Mouse (Mus musculus): ENCODE measurements around the gene Tas2r138.
A peak's percentile ranks its signal among the peaks of the same experiment; 100 is the strongest.
"Not testable (repeated sequence)": the region's sequence is repeated elsewhere in the genome, so short reads cannot be mapped to it uniquely, and the experiment has no call there.

Tas2r138 gene

DNA sequence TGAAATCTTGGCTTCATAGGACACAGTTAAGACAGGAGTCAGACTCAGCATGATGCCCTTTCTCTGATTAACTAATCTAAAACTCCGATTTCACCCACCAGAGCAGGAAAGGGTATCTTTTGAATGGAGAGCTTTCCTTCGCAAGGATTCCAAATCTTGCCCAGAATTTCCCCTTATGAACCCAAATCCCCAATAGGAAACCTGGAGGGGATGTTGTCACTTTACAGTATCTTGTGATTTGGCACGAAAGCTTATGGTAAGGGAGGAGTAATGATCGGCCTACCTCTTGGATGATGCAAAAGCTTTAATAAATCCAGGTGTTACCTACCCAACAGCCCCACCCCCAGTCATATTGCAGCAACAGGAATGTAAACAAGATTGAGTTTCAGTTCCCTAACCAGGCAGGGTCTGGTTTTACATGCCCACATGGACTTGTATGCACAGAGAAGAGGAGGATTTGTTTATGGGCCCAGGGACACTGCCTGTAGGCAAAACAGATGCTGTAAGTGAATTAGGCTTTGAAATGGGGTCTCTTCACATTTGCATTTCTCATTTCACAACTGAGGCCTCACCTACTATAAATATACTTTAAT, at the start of gene Tas2r138:
TSS of gene Tas2r138 (minus strand) at position 51 of the 593 bp plus-strand sequence.
- DNase-seq (ENCODE audit: low spot score) = no peak

- DNase-seq (ENCODE audit: low spot score) = no peak
These were observed 47.8 kb upstream of the Tas2r138 start for GRCm38 (mm10) chr6:40660930-40661329.

DNA sequence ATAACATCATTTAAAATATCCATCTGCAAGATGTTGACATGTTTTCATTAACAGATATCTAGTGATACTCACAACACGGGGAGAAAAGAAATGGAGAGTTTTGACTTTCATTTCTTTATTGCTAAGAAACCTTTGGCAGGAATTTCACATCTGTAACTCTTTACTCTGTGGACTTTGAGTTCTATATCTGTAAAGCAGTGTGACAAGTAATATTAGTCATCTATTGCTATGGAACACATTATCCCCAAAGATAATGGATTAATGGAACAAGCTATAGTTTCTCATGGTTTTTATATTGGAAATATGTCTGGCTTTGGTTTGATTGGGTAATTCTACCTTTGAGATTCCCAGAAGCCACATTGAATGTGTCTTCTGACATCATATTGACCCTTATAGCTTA, 37.8 kb upstream of the Tas2r138 start:
- DNase-seq (ENCODE audit: low spot score) = no peak

DNA sequence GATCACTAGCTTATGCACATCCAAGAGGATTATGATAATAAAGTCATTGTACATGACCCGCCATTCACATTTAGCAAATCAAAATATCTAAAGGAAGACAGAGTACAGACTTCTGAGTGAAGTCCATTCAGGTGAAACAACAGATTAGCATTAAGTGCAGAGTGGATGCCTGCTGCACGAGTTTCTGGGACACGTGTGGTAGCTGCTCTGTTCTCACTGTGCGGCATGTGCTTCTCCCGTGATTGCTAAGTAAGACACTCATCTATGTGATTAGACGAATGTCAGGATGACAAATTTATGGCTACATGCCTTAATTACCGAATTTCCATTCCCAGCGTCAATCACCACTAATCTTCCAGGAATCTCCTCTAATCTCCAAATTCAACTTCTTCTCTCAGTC, 32.6 kb upstream of the Tas2r138 start:
- no peak for DNase-seq (ENCODE audit: low spot score)

GRCm38 (mm10) chr6:40640710-40641538, 27.8 kb upstream of the Tas2r138 start:
- DNase-seq (ENCODE audit: low spot score) = no peak

- DNase-seq (ENCODE audit: low spot score) = no peak
These were observed 24.6 kb upstream of the Tas2r138 start for GRCm38 (mm10) chr6:40637755-40638154.

DNA sequence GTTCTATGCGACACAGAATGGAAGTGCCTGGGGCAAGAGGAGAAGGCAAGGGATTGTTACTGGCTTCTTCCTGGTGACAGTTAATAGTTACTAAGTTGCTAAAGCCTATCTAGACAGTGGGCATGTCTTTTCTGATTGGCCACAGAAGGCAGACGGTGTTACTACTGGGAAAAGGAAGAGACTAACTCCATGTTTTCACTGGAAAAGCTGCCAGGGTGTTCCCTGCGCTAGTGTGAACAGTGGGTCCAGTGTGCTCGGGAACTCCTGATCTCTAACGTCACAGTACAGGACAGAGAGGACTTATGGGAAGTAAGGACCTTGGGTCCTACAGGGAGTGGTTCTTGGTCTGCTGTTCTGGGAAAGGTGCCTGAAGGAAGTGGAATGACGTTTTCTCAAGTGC, 22.4 kb upstream of the Tas2r138 start:
- no peak for DNase-seq (ENCODE audit: low spot score)

- DNase-seq (ENCODE audit: low spot score) = no peak
These were observed 21.5 kb upstream of the Tas2r138 start for GRCm38 (mm10) chr6:40634640-40635071.

DNA sequence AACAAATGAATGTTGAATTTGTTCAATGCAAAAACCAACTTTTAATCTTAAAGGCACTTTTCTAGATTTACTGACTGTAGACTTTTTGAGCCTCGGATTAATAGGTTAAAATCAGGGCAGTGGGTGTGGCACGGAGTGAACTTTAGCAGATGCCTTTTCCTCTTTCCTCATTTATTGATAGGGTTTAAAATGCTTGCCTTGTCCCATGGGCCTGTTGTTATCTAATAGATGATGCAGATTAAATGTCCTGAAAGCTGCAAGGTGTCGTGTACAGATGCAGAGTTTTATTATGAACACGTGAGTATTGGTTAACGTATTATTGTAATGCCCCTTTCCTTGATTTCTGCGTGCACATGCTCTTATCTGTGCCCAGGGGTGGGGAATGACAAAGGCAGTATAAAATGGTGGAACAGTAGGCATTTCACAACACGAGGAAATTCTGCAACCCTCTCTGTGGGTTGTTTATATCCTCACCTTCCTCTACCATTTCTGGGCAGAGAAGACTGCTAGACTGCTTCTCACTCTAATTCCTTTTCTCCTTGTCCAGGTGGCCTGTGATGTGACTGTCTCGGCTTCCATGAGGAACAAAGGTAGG, 15.4 kb upstream of the Tas2r138 start, which contains the start of gene Mgam:
TSS of gene Mgam (plus strand) at position 426 of the 595 bp plus-strand sequence.
- DNase-seq (ENCODE audit: low spot score) = no peak

DNA sequence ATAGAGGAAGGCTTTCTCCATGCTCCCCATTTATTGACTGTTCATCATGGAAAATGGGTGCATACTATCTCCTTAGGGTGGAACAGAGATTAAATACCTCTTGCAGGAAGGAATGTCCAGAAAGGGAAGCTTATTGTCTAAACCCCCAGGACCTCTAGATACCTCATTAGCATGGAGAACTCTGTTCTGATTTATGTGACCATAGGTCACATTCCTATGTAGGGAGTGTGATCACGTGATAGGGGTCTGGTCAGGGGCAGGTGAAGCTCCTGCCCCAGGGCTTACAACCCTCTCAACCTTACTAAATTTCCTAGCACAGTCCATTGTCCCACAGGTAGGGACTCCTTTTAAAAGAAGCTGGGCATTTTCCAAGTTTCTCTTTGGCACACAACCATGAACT, 13.0 kb upstream of the Tas2r138 start:
- DNase-seq (ENCODE audit: low spot score) = no peak

- peak; percentile 46 for DNase-seq (ENCODE audit: low spot score)
These were observed 4.9 kb upstream of the Tas2r138 start for GRCm38 (mm10) chr6:40617965-40618364.

DNA sequence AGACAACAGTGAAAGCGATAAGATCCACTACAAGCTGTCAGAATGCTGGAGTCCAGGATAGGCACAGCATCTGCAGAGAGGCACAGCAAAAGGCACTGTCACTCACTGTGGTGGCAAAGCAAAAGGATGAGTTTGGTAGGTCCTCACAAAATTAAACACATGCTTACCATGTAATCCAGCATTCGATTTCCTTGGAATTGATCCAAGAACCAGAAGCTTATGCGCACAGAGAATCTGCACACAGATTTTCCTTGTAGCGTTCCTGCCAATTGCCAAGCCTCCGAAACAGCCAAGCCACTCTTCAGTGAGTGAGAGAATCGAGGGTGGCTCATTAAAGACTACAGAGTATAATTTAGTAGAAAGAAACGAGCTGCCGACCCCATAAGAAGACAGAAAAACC, 2.9 kb downstream of the Tas2r138 start:
- no peak for DNase-seq (ENCODE audit: low spot score)

DNA sequence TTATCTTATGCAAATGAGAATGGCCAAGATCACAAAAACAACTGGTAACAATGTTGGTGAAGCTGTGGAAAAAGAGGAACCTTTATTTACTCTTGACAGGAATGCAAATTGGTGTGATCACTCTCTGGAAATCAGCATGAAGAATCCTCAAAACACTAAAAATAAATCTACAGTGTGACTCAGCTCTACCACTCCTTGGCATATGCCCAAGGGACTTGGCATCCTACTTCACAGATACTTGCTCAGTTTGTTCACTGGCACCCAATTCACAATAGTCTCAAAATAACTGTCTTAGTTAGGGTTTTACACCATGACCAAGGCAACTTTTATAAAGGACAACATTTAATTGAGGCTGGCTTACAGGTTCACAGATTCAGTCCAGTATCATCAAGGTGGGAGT, 5.7 kb downstream of the Tas2r138 start:
- DNase-seq (ENCODE audit: low spot score) = no peak

- DNase-seq (ENCODE audit: low spot score) = not testable (repeated sequence)
These were observed 14.6 kb downstream of the Tas2r138 start for GRCm38 (mm10) chr6:40598546-40598945.

DNA sequence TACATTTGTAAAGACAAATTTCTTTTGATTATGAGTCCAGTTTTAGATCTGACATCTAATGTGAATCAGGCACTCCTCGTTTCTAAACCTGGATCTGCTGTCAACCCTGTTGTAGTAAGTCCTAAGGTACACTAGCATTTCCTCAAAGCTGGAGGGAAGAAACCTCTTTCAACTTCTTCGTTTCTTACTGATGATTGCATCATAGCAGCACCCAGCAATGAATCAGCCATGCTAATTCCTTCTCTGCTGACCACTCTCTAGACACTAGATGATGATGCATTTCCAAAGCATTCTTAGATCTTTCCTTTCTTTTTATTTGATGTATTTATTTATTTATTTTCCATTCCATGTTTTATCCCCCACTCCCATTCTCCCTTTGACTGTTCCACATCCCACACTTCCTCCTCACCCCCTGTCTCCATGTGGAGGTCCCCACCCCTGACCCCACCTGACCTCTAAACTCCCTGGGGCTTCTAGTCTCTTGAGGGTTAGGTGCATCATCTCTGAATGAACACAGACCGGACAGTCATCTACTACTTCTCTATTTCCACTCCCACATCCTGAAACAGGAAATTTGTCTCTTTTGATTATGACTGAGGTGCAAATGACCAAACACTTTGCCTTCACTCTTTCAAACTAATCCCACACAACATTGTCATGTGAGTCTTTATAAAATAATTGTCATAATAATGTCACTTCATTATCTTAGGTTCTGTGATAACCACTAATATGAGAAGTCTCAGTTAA, 18.1 kb downstream of the Tas2r138 start:
- DNase-seq (ENCODE audit: low spot score) = no peak

DNA sequence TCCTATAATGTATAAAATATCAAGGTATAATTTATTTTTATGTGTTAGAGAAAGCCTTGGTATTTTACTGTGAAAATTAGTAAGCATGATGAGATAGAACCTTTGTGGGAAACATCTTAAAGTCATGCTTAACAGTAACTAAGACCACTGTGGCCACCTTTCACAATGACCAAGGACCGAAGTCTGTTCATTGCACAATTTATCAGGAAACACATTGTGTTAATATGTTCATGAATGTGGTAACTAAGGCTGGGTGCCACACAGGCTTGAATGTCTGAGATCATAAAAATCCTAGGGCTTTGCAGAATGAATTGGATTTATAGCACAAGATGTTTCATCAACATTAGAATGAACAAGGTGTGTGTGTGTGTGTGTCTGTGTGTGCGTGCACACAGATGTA, 24.8 kb downstream of the Tas2r138 start:
- no peak for DNase-seq (ENCODE audit: low spot score)

DNA sequence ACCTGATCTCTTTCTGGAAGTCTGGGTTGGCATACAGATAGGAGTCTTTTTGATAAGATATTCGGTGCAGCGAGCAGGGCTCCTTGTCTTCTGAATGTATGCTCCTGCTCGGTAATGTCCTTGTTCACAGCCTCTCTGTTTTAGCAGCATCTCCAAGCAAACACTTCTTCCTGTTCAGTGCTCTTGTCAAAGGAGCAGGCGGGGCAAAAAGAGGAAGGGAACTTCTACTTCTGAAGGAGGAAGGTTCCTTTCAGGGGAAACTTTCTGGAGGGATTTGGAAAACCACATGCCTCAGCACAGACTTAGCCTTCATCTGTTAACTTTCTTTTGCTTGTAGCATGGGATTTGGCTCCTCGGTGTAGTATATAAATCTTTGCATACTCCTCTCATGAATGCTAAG, 27.5 kb downstream of the Tas2r138 start, which contains the start of gene Clec5a:
TSS of gene Clec5a (minus strand) at position 177 of the 400 bp plus-strand sequence.
- no peak for DNase-seq (ENCODE audit: low spot score)

DNA sequence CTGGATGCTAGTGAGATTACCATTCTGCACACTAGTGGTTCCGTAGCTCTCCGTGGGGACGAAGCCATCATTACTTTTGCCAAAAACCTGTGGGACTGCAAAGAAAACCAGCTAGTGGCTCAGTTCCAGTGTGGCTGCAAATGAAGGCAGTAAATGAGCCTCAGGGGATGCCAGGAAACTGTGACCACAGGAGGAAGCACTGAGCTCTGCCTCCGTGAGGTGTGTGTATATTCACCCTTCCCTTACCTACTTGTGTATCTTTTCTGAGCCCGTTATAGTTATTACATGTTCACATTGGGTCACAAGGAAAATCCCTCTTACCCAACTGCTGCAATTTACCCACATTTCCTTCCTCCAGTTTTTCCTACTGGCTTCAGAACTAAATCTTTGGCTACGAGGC, 28.8 kb downstream of the Tas2r138 start:
- no peak for DNase-seq (ENCODE audit: low spot score)

DNA sequence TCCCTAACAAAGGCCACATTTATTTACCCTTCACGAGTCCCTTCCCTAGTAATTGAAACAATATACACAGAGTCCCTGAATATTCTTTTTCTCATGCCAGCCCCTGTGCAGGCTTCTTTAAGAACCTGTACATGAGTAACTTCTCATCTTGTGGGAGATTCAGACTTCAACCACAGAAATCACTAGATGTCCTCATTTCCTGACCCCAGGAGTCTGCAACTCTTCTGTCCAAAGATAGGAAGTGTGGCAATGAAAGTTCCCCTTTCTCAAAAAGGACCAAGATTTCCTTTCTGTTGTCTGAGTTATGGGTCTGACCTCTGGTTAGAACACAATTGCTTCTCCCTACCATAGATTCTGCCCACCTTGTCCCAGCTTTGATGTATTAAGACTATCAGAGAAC, 36.8 kb downstream of the Tas2r138 start:
- no peak for DNase-seq (ENCODE audit: low spot score)

GRCm38 (mm10) chr6:40573618-40574017, 39.5 kb downstream of the Tas2r138 start:
- no peak for DNase-seq (ENCODE audit: low spot score)

GRCm38 (mm10) chr6:40569187-40569586, 43.9 kb downstream of the Tas2r138 start, which contains the start of gene Olfr460:
Gene Olfr460, plus strand, starts transcription at chr6:40569487.
- no peak for DNase-seq (ENCODE audit: low spot score)
